Mouse (Mus musculus) thymus, postnatal 14 days (tissue): ENCODE data around the gene Mettl14.
"Not testable (repeated sequence)": the region's sequence is repeated elsewhere in the genome, so short reads cannot be mapped to it uniquely, and the experiment has no call there.

Experiments
- DNase-seq: peaks from one replicate; pipeline ENCODE4 v3.0.0; 2021

The Mettl14 gene

GRCm38 (mm10) chr3:123385486-123386156, at the start of gene Mettl14:
Mettl14 (minus strand) TSS chr3:123386108.
- DNase-seq = peak; percentile 97

DNA sequence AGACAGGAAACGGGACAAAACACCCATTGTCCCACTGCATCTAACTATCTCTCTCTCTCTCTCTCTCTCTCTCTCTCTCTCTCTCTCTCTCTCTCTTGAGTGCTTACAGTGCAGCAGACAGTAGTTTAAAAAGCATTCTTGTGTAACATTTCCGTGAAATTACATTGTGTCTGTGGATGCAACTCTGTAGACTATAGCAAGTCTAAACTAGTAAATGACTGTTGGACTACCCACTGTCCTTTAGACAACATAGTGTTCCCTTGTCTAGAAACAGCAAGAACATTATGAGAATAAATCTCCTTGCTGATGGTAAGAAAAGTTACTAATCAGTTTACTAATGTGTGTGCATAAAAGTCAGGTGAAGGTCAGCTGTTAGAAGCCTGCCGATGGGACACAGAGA, 47.5 kb upstream of the Mettl14 start:
- DNase-seq = no peak

DNA sequence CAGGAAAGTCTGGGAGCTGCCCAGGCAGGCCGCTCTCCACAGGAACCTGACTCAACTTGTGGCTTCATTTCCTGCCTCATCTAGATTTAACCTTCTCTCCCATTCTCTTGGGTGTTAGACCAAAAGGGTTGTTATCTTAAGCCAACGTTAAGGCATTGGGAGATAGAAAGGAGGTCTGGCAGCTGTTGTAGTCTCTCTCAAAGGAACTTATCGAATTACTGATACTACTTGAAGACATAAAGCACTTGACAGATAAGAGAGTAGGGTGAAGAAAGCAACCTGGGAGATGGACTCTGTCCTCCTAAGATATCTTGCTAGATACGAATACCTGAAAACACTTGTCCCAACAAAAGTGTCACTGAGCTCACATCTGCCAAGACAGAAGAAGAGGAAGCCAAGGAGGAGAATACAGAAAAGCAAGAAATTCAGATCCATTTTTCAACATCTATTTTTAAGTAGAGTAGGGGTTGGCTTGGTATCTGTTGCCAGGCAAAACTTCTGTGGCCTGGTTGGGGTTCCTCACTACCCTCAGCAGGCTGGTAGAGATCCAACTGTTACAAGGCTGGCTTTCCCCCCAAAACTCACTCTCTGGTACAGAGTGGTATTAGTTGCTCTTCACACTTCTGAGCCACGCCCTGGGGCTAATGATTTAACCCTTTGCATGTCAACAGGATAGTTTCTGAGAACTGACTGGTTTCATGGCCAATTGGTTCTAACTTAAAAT, 46.2 kb upstream of the Mettl14 start:
- DNase-seq = no peak

DNA sequence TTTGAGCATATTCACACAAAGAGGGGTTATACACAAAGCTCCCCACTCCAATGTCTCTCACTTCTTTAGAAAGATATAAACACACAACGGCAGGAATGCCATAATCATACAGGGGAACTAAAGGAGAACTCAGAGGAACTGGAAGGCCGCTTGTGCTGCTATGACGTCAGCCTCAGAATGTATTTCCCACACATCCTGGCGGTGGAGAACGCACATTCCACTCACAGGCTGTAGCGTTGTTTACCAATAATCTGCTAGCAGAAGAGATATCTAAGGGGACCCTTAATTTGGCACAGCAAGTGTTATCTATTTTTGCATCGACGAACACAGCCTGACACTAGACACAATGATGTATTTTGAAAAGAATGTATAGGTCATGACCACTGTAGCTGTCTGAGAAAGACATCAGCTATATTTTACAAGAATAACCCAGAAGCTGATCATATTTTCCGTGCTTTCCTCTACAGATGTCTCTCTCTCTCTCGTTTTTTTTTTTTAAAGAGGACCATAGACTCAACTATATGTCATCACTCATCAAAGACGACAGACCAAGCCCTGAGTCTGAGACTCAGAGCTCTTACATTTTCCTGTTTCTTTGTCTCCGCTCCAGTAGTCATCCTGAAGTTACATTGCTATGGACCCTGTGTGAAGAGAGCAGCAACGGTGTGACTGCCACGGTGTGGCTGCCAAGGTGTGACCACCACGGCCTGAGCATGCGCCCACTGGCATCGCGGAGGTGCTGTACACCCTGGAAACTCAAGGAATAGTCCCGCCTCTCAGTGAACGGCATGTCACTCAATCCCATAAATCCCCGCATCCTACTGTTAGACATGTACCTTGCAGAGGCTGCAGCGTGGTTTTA, 43.9 kb upstream of the Mettl14 start:
- no peak for DNase-seq

- no peak for DNase-seq
These were observed 42.1 kb upstream of the Mettl14 start for GRCm38 (mm10) chr3:123428005-123428404.

- no peak for DNase-seq
These were observed 39.7 kb upstream of the Mettl14 start for GRCm38 (mm10) chr3:123425647-123426046.

- DNase-seq = no peak
These were observed 27.3 kb upstream of the Mettl14 start for GRCm38 (mm10) chr3:123413173-123413572.

GRCm38 (mm10) chr3:123411821-123412578, 26.1 kb upstream of the Mettl14 start:
- DNase-seq = no peak

DNA sequence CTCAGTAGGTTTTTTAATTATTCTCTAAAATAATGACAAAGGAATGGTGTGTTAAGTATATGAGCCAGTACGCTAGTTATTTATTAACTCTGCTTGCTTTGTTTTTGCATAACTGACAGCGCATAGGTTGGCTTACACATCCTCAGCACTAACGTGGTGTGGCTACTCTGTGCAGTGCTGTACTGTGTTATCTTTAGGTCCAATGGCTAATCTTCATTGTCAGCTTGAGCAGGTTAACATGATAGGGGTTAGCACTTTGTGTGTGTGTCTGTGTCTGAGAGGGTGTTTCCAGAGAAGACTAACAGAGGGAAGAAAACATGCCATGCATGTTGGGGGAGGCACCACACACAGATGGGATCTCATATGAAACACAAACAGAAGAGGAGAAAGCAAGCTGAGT, 19.0 kb upstream of the Mettl14 start:
- DNase-seq = no peak

DNA sequence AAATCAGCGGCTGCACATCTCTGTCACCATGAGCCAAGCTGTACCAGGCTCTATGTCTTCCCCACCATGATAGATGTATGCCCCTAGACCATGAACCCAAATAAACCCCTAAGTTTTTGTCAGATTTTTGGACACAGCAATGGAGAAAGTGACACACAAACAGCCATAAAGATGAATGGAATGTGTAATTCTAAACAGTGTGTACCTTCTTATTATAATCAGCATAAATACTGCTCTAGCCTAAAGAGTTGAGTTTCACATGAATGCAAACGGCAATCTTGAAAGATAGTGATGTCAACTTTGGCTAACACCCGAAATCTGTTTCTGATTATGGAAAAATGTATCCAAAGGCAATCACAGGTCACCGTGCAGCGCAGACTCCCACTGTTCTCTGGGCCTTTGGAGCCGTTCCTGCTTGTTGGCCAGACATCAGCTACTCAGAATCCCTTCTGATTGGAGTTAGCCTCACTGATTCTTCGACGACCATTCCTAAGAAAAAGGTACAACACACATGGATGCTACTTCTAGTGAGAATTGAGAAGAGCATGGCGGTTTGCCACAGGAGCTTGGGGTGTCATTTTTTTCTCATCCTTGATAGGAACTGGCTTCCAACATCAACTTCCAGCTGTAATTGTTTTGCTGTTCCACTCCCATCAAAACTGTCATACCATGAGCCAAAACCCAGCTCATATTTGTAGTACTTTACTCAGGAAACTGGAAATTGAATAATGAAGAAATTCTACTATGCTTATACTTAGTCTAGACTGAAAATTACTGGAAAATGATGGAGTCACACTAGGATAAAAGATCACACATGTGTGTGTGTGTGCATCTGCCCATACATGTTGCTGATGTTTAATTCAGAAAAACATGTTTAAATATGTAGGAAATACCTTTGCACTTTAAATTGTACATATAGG, 11.9 kb upstream of the Mettl14 start:
- DNase-seq = no peak

DNA sequence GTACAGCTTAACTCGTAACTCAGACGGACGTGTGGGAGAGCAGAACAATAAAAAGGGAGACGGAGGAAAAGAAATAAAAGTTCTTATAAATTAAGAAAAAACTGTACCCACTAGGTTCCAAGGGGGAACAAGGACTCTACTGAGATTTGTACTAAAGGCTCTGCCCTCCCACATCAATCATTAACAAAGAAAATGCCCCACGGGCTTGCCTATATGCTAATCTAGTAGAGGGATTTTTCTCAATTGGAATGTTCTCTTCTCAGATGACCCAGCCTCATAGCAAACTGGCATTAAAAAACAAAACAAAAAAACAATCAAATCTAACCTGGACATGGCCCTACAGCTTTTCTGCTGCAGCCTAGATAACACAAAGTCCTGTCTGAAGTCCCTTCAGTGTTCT, 9.7 kb upstream of the Mettl14 start:
- no peak for DNase-seq

- no peak for DNase-seq
These were observed 5.3 kb upstream of the Mettl14 start for GRCm38 (mm10) chr3:123391180-123391579.

GRCm38 (mm10) chr3:123386157-123386780, 361 bp upstream of the Mettl14 start:
- not testable (repeated sequence) for DNase-seq

GRCm38 (mm10) chr3:123385118-123385485, 806 bp downstream of the Mettl14 start:
- DNase-seq = peak; percentile 11

- DNase-seq = no peak
These were observed 1.5 kb downstream of the Mettl14 start for GRCm38 (mm10) chr3:123384435-123384834.

GRCm38 (mm10) chr3:123376562-123376961, 9.3 kb downstream of the Mettl14 start:
- no peak for DNase-seq

DNA sequence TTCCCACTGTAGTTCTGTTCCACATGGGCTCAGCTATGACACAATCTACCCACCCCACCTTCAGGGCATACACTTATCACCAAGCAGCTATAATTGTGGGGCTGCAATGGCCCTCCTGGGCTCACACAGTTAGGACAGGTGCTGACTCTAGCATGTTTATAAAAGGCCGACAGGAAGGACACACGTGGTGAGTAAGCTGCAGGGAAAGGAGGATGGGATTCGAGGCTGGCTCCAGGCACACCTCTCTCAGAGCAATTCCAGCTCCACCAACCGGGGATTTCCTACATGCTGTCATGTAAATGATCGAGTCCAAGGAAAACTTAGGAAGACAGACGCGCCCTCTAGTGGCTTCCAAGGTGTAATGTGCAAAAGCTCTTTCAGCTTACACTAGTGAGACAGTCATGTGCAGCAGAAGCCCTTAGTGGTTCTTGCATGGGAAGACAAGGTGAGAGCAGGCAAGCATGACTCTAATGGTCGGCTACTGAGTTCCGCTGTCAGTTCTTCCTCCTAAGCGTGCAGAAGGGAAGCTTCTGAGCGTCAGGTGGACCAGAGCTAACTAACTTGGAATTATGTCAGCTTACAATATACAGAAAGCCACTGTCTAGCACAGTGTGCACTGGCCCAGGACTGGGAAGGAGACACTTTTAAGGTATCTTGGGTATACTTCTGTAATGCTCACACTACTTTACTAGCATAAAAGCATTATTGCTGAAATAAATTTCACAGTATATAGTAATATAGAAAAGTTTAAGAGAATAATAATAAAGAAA, 14.0 kb downstream of the Mettl14 start:
- peak; percentile 11 for DNase-seq

DNA sequence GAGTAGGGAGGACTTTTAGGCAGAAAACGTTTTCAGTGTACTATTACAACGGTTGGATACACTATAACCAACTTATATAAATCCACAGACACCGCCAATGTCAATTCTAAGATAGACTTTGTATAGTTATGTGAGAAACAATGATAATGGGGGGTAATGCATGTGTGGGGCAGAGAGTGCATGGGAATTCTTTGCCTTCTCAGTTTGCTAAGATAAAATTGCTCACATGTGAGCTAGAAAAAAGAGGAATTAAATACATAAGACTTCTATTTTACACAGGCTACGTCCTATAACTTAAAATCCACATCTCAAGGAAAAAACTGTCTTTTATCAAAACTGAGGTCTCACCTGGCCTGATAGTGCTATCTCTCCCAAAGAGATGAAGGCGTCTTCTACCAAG, 15.0 kb downstream of the Mettl14 start:
- no peak for DNase-seq

- DNase-seq = no peak
These were observed 16.7 kb downstream of the Mettl14 start for GRCm38 (mm10) chr3:123369161-123369560.

DNA sequence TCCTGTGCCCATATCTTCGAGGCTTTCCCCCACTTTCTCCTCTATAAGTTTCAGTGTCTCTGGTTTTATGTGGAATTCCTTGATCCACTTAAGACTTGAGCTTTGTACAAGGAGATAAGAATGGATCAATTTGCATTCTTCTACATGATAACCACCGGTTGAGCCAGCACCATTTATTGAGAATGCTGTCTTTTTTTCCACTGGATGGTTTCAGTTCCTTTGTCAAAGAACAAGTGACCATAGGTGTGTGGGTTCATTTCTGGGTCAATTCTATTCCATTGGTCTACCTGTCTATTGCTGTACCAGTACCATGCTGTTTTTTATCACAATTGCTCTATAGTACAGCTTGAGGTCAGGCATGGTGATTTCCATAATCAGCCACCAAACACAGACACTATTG, 19.1 kb downstream of the Mettl14 start:
- not testable (repeated sequence) for DNase-seq
